Mouse (Mus musculus) megakaryocyte, embryonic 14.5 days (primary cell): ENCODE measurements around the gene Pih1d1.
"Not testable (repeated sequence)": the region's sequence is repeated elsewhere in the genome, so short reads cannot be mapped to it uniquely, and the experiment has no call there.

Experiments used
- FLI1 ChIP-seq: IDR thresholded peaks from 2 replicates; pipeline ENCODE4 v1.6.1; 2012; ENCODE audit warnings: low read length, inconsistent platforms, mixed read lengths
- GATA1 ChIP-seq: IDR thresholded peaks from 3 replicates; pipeline ENCODE4 v1.6.1; 2012; ENCODE audit warnings: mixed read lengths, low read length, inconsistent platforms, borderline replicate concordance

DNA sequence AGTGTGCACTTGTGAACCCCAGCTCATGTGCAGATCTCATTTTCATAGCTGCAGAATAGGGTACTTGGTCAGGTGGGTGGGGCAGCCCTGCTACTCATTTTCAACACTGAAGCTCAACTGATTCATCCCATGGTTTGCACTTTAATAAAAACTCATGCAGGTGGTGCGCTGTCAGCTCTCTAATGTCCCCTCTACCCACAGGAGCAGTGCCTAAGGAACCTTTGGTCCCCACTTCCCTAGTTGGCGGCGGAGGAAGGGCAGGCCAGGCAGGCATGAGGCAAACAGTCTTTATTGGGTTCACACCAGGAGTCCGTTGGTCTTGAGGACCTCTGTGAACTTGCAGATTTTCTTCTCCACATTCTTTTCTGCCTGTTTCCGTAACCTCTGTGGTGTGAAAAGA is 28.5 kb upstream of the Pih1d1 start:
- TF ChIP-seq GATA1, FLI1: not testable (repeated sequence)
